Mouse (Mus musculus) embryonic facial prominence, embryonic 10.5 days (tissue): Measurements from ENCODE around the gene Gnl3l. TPM values are rescaled to one million over a fixed set of nuclear protein-coding genes. Genes with fewer than 3 reads are reported as not detected.

Experiments
- DNase-seq: peaks from one replicate; pipeline ENCODE4 v3.0.0-alpha.2; 2017; ENCODE audit warnings: low spot score
- H3K27ac ChIP-seq: fragments of 300-500 bp; sonication (generic); replicated peaks from 2 replicates; pipeline ENCODE4 v1.5.1; 2016; ENCODE audit warnings: mild to moderate bottlenecking
- H3K27me3 ChIP-seq: fragments of 300-500 bp; sonication (generic); replicated peaks from 2 replicates; pipeline ENCODE4 v1.6.1; 2016; ENCODE audit warnings: low read depth, mild to moderate bottlenecking; ENCODE audit not compliant: poor library complexity, severe bottlenecking
- H3K36me3 ChIP-seq: fragments of 300-500 bp; sonication (generic); replicated peaks from 2 replicates; pipeline ENCODE4 v1.6.1; 2016; ENCODE audit warnings: mild to moderate bottlenecking, moderate library complexity
- H3K4me1 ChIP-seq: fragments of 300-500 bp; sonication (generic); 2 replicates; pipeline ENCODE4 v1.6.1; 2016
- H3K4me3 ChIP-seq: fragments of 300-500 bp; sonication (generic); 2 replicates; pipeline ENCODE4 v1.5.1; 2016; ENCODE audit warnings: mild to moderate bottlenecking, moderate library complexity
- H3K9me3 ChIP-seq: fragments of 300-500 bp; sonication (generic); 2 replicates; pipeline ENCODE4 v1.6.1; 2016; ENCODE audit warnings: mild to moderate bottlenecking
- WGBS: fragments of 180-500 bp; shearing (Covaris S2); methylation state at CpG from one replicate; pipeline ENCODE4 v1.1.7; 2016; 5-methylcytosine and 5-hydroxymethylcytosine counted together
- polyA plus RNA-seq: library from polyadenylated mRNA; unstranded; fragments of >200 nt; fragmentation: Nextera tagmentation; extraction: Ambion mirVana; gene quantifications from 2 replicates; pipeline ENCODE4 v1.2.1, GENCODE M21; 2016

The Gnl3l gene
- polyA plus RNA-seq, result 39.9 and 42.3 TPM in 2 replicates

- Histone ChIP-seq H3K27ac (peak within 1 kb of the TSS; percentile 86), H3K27me3 (peaks cover 28% of the 10 kb centered on the region), H3K4me3 (peak within 1 kb of the TSS; percentile 61), H3K9me3 (no peaks in the 10 kb centered on the region), H3K4me1 (peaks cover 9% of the 10 kb centered on the region), H3K36me3 (peaks cover 22% of the 10 kb centered on the region)
- peak; percentile 91 for DNase-seq
- WGBS, result 17% methylated on average over 43 of the region's 43 CpGs
Measured at GRCm38 (mm10) chrX:151016938-151017877, at the start of gene Gnl3l. Gene Gnl3l, minus strand, starts transcription at chrX:151017322.

- no peak overlapping the region for H3K4me3 ChIP-seq
- H3K27me3 ChIP-seq, result peaks cover 52% of the 10 kb centered on the region
- no peak for DNase-seq
- peaks cover 48% of the 10 kb centered on the region for H3K36me3 ChIP-seq
- no peaks in the 10 kb centered on the region for H3K4me1 ChIP-seq
- 87% methylated on average over 7 of the region's 7 CpGs for WGBS
- no peaks in the 10 kb centered on the region for H3K9me3 ChIP-seq
- no peak overlapping the region for H3K27ac ChIP-seq
Measured at GRCm38 (mm10) chrX:151066071-151066666, 49.0 kb upstream of the Gnl3l start.

- Histone ChIP-seq H3K36me3 (peaks cover 15% of the 10 kb centered on the region), H3K27me3 (peaks cover 44% of the 10 kb centered on the region), H3K4me1 (no peaks in the 10 kb centered on the region), H3K9me3 (no peaks in the 10 kb centered on the region), H3K27ac (no peak overlapping the region), H3K4me3 (no peak overlapping the region)
- no peak for DNase-seq
- 74% methylated on average over 3 of the region's 3 CpGs for WGBS
Measured at GRCm38 (mm10) chrX:151061615-151062299, 44.6 kb upstream of the Gnl3l start.

GRCm38 (mm10) chrX:151059346-151059745 is 42.2 kb upstream of the Gnl3l start:
- Histone ChIP-seq H3K4me1 (peaks cover 14% of the 10 kb centered on the region), H3K4me3 (no peak overlapping the region), H3K9me3 (no peaks in the 10 kb centered on the region), H3K27me3 (peaks cover 49% of the 10 kb centered on the region), H3K36me3 (peaks cover 9% of the 10 kb centered on the region), H3K27ac (no peak overlapping the region)
- WGBS, result 96% methylated on average over 1 of the region's 1 CpGs
- no peak for DNase-seq

- H3K27me3 ChIP-seq, result peaks cover 54% of the 10 kb centered on the region
- peaks cover 28% of the 10 kb centered on the region for H3K4me1 ChIP-seq
- H3K4me3 ChIP-seq, result no peak overlapping the region
- WGBS, result 13% methylated on average over 1 of the region's 1 CpGs
- H3K9me3 ChIP-seq, result no peaks in the 10 kb centered on the region
- H3K27ac ChIP-seq, result no peak overlapping the region
- peaks cover 14% of the 10 kb centered on the region for H3K36me3 ChIP-seq
- DNase-seq, result peak; percentile 36
Measured at GRCm38 (mm10) chrX:151055559-151055958, 38.4 kb upstream of the Gnl3l start.

- Histone ChIP-seq H3K27ac (peak overlapping the region; percentile 27), H3K27me3 (peaks cover 54% of the 10 kb centered on the region), H3K9me3 (no peaks in the 10 kb centered on the region), H3K4me1 (peaks cover 35% of the 10 kb centered on the region), H3K4me3 (peak overlapping the region; percentile 21; the same call in 1 of the 2 replicates), H3K36me3 (peaks cover 14% of the 10 kb centered on the region)
- DNase-seq, result peak; percentile 52
- 43% methylated on average over 5 of the region's 6 CpGs for WGBS
Measured at GRCm38 (mm10) chrX:151054489-151054888, 37.4 kb upstream of the Gnl3l start.

GRCm38 (mm10) chrX:151050337-151050736 is 33.2 kb upstream of the Gnl3l start:
- Histone ChIP-seq H3K9me3 (peaks cover 12% of the 10 kb centered on the region; the same call in 1 of the 2 replicates), H3K4me1 (peaks cover 46% of the 10 kb centered on the region), H3K27me3 (peaks cover 44% of the 10 kb centered on the region), H3K27ac (no peak overlapping the region), H3K4me3 (no peak overlapping the region), H3K36me3 (peaks cover 5% of the 10 kb centered on the region; the same call in 1 of the 2 replicates)
- no peak for DNase-seq
- WGBS, result 79% methylated on average over 7 of the region's 7 CpGs

- H3K4me3 ChIP-seq, result peak overlapping the region; percentile 77
- peaks cover 42% of the 10 kb centered on the region for H3K27me3 ChIP-seq
- WGBS, result 49% methylated on average over 8 of the region's 8 CpGs
Measured at GRCm38 (mm10) chrX:151049661-151050215, 32.6 kb upstream of the Gnl3l start.

GRCm38 (mm10) chrX:151047431-151048058 is 30.4 kb upstream of the Gnl3l start:
- peaks cover 24% of the 10 kb centered on the region for H3K27me3 ChIP-seq
- WGBS, result 25% methylated on average over 56 of the region's 56 CpGs

More at GRCm38 (mm10) chrX:151049661-151050215, 32.6 kb upstream of the Gnl3l start:
- Histone ChIP-seq H3K9me3 (peaks cover 12% of the 10 kb centered on the region; the same call in 1 of the 2 replicates), H3K4me1 (peaks cover 40% of the 10 kb centered on the region), H3K36me3 (peaks cover 5% of the 10 kb centered on the region; the same call in 1 of the 2 replicates), H3K27ac (no peak overlapping the region)
- no peak for DNase-seq

GRCm38 (mm10) chrX:151046777-151047430 is 29.8 kb upstream of the Gnl3l start:
- Histone ChIP-seq H3K27ac (peak overlapping the region; percentile 95), H3K27me3 (peaks cover 23% of the 10 kb centered on the region), H3K9me3 (peaks cover 12% of the 10 kb centered on the region; the same call in 1 of the 2 replicates), H3K4me1 (peaks cover 22% of the 10 kb centered on the region), H3K36me3 (peaks cover 5% of the 10 kb centered on the region; the same call in 1 of the 2 replicates), H3K4me3 (peak overlapping the region; percentile 77)
- DNase-seq, result peak; percentile 90
- whole genome bisulfite sequencing, result 21% methylated on average over 58 of the region's 62 CpGs

More at GRCm38 (mm10) chrX:151047431-151048058, 30.4 kb upstream of the Gnl3l start:
- Histone ChIP-seq H3K4me1 (peaks cover 22% of the 10 kb centered on the region), H3K4me3 (peak overlapping the region; percentile 77), H3K36me3 (peaks cover 5% of the 10 kb centered on the region; the same call in 1 of the 2 replicates), H3K9me3 (peaks cover 12% of the 10 kb centered on the region; the same call in 1 of the 2 replicates), H3K27ac (peak overlapping the region; percentile 95)
- DNase-seq, result no peak

GRCm38 (mm10) chrX:151046321-151046720 is 29.2 kb upstream of the Gnl3l start:
- DNase-seq, result no peak
- H3K4me3 ChIP-seq, result peak overlapping the region; percentile 77
- peaks cover 22% of the 10 kb centered on the region for H3K4me1 ChIP-seq
- H3K27ac ChIP-seq, result peak overlapping the region; percentile 95
- WGBS, result 47% methylated on average over 11 of the region's 11 CpGs
- peaks cover 12% of the 10 kb centered on the region; the same call in 1 of the 2 replicates for H3K9me3 ChIP-seq
- peaks cover 5% of the 10 kb centered on the region; the same call in 1 of the 2 replicates for H3K36me3 ChIP-seq
- peaks cover 23% of the 10 kb centered on the region for H3K27me3 ChIP-seq
